Mouse (Mus musculus): ENCODE measurements at regions not wholly inside any gene's neighbourhood (a gene's known extent, or its start where the extent isn't known, plus 50 kb on each side); places are given as distances from the start of the nearest gene placed in this dataset.

- in situ Hi-C loops (cut with MseI, MboI) = no loop called here
Measured at GRCm38 (mm10) chr11:114435788-114436187, 232.5 kb upstream of the Rpl38 start.

- in situ Hi-C loops (cut with MseI, MboI) = no loop called here
Measured at GRCm38 (mm10) chr11:114433561-114433960, 234.8 kb upstream of the Rpl38 start.

- in situ Hi-C loops (cut with MseI, MboI) = no loop called here
Measured at GRCm38 (mm10) chr11:114425447-114425846, 242.9 kb upstream of the Rpl38 start.

- in situ Hi-C loops (cut with MseI, MboI) = no loop called here
Measured at GRCm38 (mm10) chr11:114423322-114423721, 245.0 kb upstream of the Rpl38 start.

GRCm38 (mm10) chr11:114419002-114419401 is 249.3 kb upstream of the Rpl38 start:
- in situ Hi-C loops (cut with MseI, MboI) = no loop called here

GRCm38 (mm10) chr11:114416168-114416567 is 252.2 kb upstream of the Rpl38 start:
- in situ Hi-C loops (cut with MseI, MboI) = no loop called here

GRCm38 (mm10) chr11:114404401-114404800 is 263.9 kb upstream of the Rpl38 start:
- in situ Hi-C loops (cut with MseI, MboI) = no loop called here

- in situ Hi-C loops (cut with MseI, MboI) = no loop called here
Measured at GRCm38 (mm10) chr11:114402556-114403320, 265.6 kb upstream of the Rpl38 start.

GRCm38 (mm10) chr11:114400701-114401100 is 267.6 kb upstream of the Rpl38 start:
- in situ Hi-C loops (cut with MseI, MboI) = no loop called here

- in situ Hi-C loops (cut with MseI, MboI) = no loop called here
Measured at GRCm38 (mm10) chr11:114392161-114392560, 276.2 kb upstream of the Rpl38 start.

GRCm38 (mm10) chr11:114391553-114391952 is 276.8 kb upstream of the Rpl38 start:
- in situ Hi-C loops (cut with MseI, MboI) = no loop called here

- in situ Hi-C loops (cut with MseI, MboI) = no loop called here
Measured at GRCm38 (mm10) chr11:114387091-114387490, 281.2 kb upstream of the Rpl38 start.

GRCm38 (mm10) chr11:114379411-114379824 is 288.9 kb upstream of the Rpl38 start:
- in situ Hi-C loops (cut with MseI, MboI) = no loop called here

- in situ Hi-C loops (cut with MseI, MboI) = no loop called here
Measured at GRCm38 (mm10) chr11:114375921-114376320, 292.4 kb upstream of the Rpl38 start.

- in situ Hi-C loops (cut with MseI, MboI) = no loop called here
Measured at GRCm38 (mm10) chr11:114370708-114371107, 297.6 kb upstream of the Rpl38 start.

- in situ Hi-C loops (cut with MseI, MboI) = no loop called here
Measured at GRCm38 (mm10) chr11:114367779-114368178, 300.5 kb upstream of the Rpl38 start.

- in situ Hi-C loops (cut with MseI, MboI) = no loop called here
Measured at GRCm38 (mm10) chr11:114360946-114361345, 294.1 kb upstream of the Sdk2 start.

GRCm38 (mm10) chr11:114360321-114360720 is 293.5 kb upstream of the Sdk2 start:
- in situ Hi-C loops (cut with MseI, MboI) = no loop called here

GRCm38 (mm10) chr11:114352146-114352795 is 285.4 kb upstream of the Sdk2 start:
- in situ Hi-C loops (cut with MseI, MboI) = no loop called here

- in situ Hi-C loops (cut with MseI, MboI) = no loop called here
Measured at GRCm38 (mm10) chr11:114336839-114337484, 270.1 kb upstream of the Sdk2 start.

- in situ Hi-C loops (cut with MseI, MboI) = no loop called here
Measured at GRCm38 (mm10) chr11:114335950-114336838, 269.3 kb upstream of the Sdk2 start.
